Mouse (Mus musculus): ENCODE measurements around the gene Sfxn5. TPM values are rescaled to one million over a fixed set of nuclear protein-coding genes. Genes with fewer than 3 reads are reported as not detected.

The Sfxn5 gene
- total and polyA plus RNA-seq, 2 experiments from 2014 or later, result 76.1 to 135 TPM

DNA sequence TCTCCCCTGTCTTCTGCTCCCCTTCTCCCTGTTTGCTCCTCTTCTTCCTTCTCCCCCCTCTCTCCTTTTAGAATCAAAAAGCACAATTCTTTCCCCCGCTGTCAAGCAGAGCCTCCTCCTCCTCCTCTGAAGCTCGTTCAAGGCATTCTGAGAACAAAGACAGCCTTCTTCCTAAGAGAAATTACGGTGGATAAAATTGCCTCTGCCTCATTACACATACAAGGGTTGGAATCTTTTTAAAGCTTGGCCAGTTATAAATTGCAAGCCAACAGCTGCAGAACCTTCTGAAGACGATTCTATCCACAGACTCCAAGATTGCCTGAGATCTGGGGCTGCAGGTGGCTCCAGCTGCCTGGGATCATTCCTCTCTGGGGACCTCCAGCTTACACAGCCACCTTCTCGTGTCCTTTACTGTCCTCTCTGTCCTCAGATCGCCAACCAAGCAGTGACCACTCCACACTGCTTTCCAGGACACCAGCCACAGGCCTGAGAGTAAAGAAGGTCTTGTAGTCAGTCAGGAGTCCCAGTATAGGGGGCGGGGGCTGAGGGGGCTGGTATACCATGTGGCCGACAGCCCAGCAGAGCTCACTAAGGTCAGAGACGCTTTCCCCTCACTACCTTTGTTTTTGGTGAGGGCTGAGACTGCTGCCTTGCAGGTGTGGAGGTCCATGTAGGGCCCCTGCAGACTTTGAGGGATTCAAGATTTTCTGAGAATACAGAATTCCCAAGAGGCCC is 19.0 kb downstream of the Sfxn5 start:
- WGBS, result 43% methylated on average over 9 of the region's 9 CpGs
- ATAC-seq (ENCODE audit: low FRiP score), result no peak
- H3K36me3 ChIP-seq (ENCODE audit: insufficient read depth, low read length), result no peaks in the 10 kb centered on the region
- no peak overlapping the region for H3K4me3 ChIP-seq (ENCODE audit: low read depth, low read length)
- H3K4me2 ChIP-seq (ENCODE audit: low read depth, low read length, poor library complexity, severe bottlenecking), result no peak overlapping the region
- H3K9ac ChIP-seq (replicated peaks; ENCODE audit: low read length, poor library complexity, severe bottlenecking), result no peak overlapping the region
- no peaks in the 10 kb centered on the region for H3K27me3 ChIP-seq (ENCODE audit: insufficient read depth, low read length)
- no peak for TF ChIP-seq CTCF (IDR thresholded peaks at IDR 0.05)
- H3K9me3 ChIP-seq (ENCODE audit: low read length), result no peaks in the 10 kb centered on the region
- H3K4me1 ChIP-seq (ENCODE audit: insufficient read depth, low read length), result peaks cover 3% of the 10 kb centered on the region; the same call in 1 of the 2 replicates
- H3K27ac ChIP-seq (ENCODE audit: low read depth, low read length), result peak overlapping the region; percentile 48
- DNase-seq (ENCODE audit: low spot score), result no peak

DNA sequence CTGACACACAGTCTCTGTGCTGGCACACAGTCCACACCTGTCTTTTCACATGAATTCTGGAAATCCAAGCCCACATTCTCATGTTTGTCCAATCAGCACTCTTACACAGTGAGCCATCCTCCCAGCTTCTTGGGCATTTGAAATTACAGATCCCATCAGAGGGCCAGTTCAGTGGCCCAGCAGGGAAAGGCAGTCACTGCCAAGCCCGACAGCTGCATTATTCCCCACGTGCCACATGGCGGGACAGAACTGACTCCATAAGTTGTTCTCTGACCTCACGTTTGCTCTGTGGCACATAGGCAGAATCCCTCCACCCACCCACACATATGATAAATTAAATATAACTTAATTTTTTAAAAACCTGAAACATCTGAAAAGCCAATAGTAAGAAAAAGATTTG is 25.3 kb downstream of the Sfxn5 start:
- Histone ChIP-seq H3K9me3 (ENCODE audit: low read length) (no peaks in the 10 kb centered on the region), H3K4me2 (ENCODE audit: low read depth, low read length, poor library complexity, severe bottlenecking) (no peak overlapping the region), H3K27ac (ENCODE audit: low read depth, low read length) (no peak overlapping the region), H3K4me1 (ENCODE audit: insufficient read depth, low read length) (0 out of 2 replicates have a peak, but pooled peaks cover 2% of the 10 kb centered on the region), H3K9ac (replicated peaks; ENCODE audit: low read length, poor library complexity, severe bottlenecking) (no peak overlapping the region), H3K36me3 (ENCODE audit: insufficient read depth, low read length) (no peaks in the 10 kb centered on the region), H3K4me3 (ENCODE audit: low read depth, low read length) (no peak overlapping the region), H3K27me3 (ENCODE audit: insufficient read depth, low read length) (no peaks in the 10 kb centered on the region)
- no peak for TF ChIP-seq CTCF (IDR thresholded peaks at IDR 0.05)
- WGBS, result 70% methylated on average over 4 of the region's 4 CpGs
- ATAC-seq (ENCODE audit: low FRiP score) (no peak), DNase-seq (ENCODE audit: low spot score) (peak; percentile 44)

DNA sequence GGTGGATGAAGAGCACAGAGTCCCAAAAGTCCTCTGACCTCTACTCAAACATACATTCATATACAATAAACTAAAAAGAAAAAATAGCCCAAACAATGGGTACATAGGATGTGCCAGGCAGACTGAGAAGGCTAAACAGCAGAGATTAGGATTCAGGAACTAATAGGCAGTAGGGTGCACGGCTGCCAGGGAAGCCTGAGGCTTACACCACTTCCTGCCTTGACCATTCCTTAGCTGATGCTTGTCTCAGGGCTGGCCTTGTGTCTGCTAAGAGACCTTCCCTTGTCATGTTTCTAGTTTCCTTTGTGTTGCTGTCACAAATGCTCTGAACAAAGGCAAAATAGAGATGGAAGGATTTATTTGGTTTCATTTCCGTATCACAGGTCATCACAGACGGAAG is 26.8 kb downstream of the Sfxn5 start:
- Histone ChIP-seq H3K27ac (ENCODE audit: low read depth, low read length) (no peak overlapping the region), H3K36me3 (ENCODE audit: insufficient read depth, low read length) (no peaks in the 10 kb centered on the region), H3K4me1 (ENCODE audit: insufficient read depth, low read length) (0 out of 2 replicates have a peak, but pooled peaks cover 2% of the 10 kb centered on the region), H3K9ac (replicated peaks; ENCODE audit: low read length, poor library complexity, severe bottlenecking) (no peak overlapping the region), H3K9me3 (ENCODE audit: low read length) (no peaks in the 10 kb centered on the region), H3K4me2 (ENCODE audit: low read depth, low read length, poor library complexity, severe bottlenecking) (no peak overlapping the region), H3K27me3 (ENCODE audit: insufficient read depth, low read length) (no peaks in the 10 kb centered on the region), H3K4me3 (ENCODE audit: low read depth, low read length) (no peak overlapping the region)
- WGBS, result 81% methylated on average over 3 of the region's 3 CpGs
- ATAC-seq (ENCODE audit: low FRiP score) (no peak), DNase-seq (ENCODE audit: low spot score) (no peak)
- no peak for TF ChIP-seq CTCF (IDR thresholded peaks at IDR 0.05)

DNA sequence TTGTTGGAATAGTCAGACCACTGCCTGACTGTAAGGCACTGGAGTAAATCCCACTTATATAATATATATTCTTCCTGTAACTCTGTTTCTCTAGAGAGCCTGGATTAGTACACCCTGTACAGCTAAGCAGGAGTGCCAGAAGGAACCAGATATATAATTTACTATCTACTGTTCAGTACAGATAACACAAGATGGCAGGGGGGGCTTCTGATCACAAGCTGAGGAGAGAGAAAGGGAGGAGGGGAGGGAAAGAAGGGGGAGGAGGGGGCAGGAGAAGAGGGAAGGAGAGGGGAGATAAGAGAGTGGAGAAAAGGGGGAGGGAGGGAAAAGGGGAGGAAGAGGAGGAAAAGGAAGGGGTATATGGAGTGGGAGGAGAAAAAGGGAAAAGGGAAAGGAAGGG is 27.4 kb downstream of the Sfxn5 start:
- no peak for ATAC-seq (ENCODE audit: low FRiP score)
- Histone ChIP-seq H3K9ac (replicated peaks; ENCODE audit: low read length, poor library complexity, severe bottlenecking) (no peak overlapping the region), H3K36me3 (ENCODE audit: insufficient read depth, low read length) (no peaks in the 10 kb centered on the region), H3K4me1 (ENCODE audit: insufficient read depth, low read length) (0 out of 2 replicates have a peak, but pooled peaks cover 2% of the 10 kb centered on the region), H3K4me3 (ENCODE audit: low read depth, low read length) (no peak overlapping the region), H3K4me2 (ENCODE audit: low read depth, low read length, poor library complexity, severe bottlenecking) (no peak overlapping the region), H3K27ac (ENCODE audit: low read depth, low read length) (no peak overlapping the region), H3K27me3 (ENCODE audit: insufficient read depth, low read length) (no peaks in the 10 kb centered on the region), H3K9me3 (ENCODE audit: low read length) (no peaks in the 10 kb centered on the region)
- TF ChIP-seq CTCF (IDR thresholded peaks at IDR 0.05), result no peak
- no peak for DNase-seq (ENCODE audit: low spot score)

DNA sequence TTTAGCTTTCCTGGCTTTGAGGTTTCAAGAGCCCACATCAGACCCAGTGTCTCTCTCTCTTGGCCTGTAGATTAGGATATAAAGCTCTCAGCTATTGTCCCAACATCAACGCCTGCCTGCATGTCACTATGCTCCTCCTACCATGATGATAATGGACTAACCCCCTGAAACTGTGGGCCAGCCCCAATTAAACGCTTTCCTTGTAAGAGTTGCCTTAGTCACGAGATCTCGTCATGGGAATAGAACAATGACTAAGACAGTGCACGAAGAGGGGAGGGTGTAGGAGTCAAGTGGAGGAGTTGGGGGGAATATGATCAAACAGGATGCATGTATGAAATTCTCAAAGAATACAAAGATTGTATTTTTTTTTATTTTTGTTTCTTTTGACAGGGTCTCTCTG is 28.3 kb downstream of the Sfxn5 start:
- Histone ChIP-seq H3K27ac (ENCODE audit: low read depth, low read length) (no peak overlapping the region), H3K27me3 (ENCODE audit: insufficient read depth, low read length) (no peaks in the 10 kb centered on the region), H3K36me3 (ENCODE audit: insufficient read depth, low read length) (no peaks in the 10 kb centered on the region), H3K4me2 (ENCODE audit: low read depth, low read length, poor library complexity, severe bottlenecking) (no peak overlapping the region), H3K9me3 (ENCODE audit: low read length) (no peaks in the 10 kb centered on the region), H3K4me1 (ENCODE audit: insufficient read depth, low read length) (0 out of 2 replicates have a peak, but pooled peaks cover 2% of the 10 kb centered on the region), H3K9ac (replicated peaks; ENCODE audit: low read length, poor library complexity, severe bottlenecking) (no peak overlapping the region), H3K4me3 (ENCODE audit: low read depth, low read length) (no peak overlapping the region)
- TF ChIP-seq CTCF (IDR thresholded peaks at IDR 0.05), result no peak
- ATAC-seq (ENCODE audit: low FRiP score), result no peak
- WGBS, result 58% methylated on average over 5 of the region's 5 CpGs
- DNase-seq (ENCODE audit: low spot score), result no peak

DNA sequence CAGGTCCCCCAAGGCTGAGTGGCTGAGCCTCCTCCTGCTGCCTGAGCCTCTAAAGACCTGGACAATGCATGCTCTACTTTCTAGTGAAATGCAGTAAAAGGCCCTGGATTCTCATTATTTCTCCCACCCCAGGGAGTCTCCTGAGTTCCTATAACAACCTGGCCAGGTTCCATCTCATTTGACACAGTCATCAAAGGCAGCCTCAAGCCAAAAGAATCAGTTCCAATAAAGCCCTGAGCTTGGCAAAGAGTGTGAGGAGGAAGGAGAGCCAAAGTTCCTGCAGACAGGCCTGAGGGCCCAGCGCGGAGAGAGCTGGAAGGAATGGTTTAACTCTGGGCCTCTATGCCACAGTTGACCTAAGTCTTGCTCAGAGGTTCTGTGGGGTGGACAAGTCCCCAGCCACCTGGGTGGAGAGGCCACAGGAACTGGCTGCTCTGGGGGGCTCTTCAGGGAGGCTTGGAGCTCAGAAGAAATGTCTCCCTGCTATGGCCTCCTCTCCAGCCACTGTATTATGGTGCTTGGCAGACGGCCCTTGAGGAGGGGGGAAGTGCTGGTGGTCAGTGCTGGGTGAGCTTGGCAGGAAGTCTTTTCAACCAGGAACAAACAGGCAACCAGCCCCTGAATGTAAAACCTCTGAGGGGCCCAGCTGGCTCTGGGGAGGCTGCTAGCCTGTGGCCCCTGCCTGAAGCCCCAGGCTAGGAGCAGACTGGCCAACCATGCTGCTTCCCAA is 30.7 kb downstream of the Sfxn5 start:
- ATAC-seq (ENCODE audit: low FRiP score), result peak; percentile 90
- 0 out of 2 replicates have a peak, but pooled peaks cover 2% of the 10 kb centered on the region for H3K4me1 ChIP-seq (ENCODE audit: insufficient read depth, low read length)
- peak; percentile 95 for DNase-seq (ENCODE audit: low spot score)
- 54% methylated on average over 3 of the region's 3 CpGs for WGBS
- no peak overlapping the region for H3K4me3 ChIP-seq (ENCODE audit: low read depth, low read length)
- H3K27ac ChIP-seq (ENCODE audit: low read depth, low read length), result peak overlapping the region; percentile 72
- no peaks in the 10 kb centered on the region for H3K9me3 ChIP-seq (ENCODE audit: low read length)
- no peaks in the 10 kb centered on the region for H3K27me3 ChIP-seq (ENCODE audit: insufficient read depth, low read length)
- H3K4me2 ChIP-seq (ENCODE audit: low read depth, low read length, poor library complexity, severe bottlenecking), result no peak overlapping the region
- no peak overlapping the region for H3K9ac ChIP-seq (replicated peaks; ENCODE audit: low read length, poor library complexity, severe bottlenecking)
- no peak for TF ChIP-seq CTCF (IDR thresholded peaks at IDR 0.05)
- H3K36me3 ChIP-seq (ENCODE audit: insufficient read depth, low read length), result no peaks in the 10 kb centered on the region

All from midbrain, postnatal 0 days (tissue).